Mouse (Mus musculus) lung, postnatal 0 days (tissue): Measurements from ENCODE around the gene Olfr1052. TPM values are rescaled to one million over a fixed set of nuclear protein-coding genes. Genes with fewer than 3 reads are reported as not detected.
"Not testable (repeated sequence)": the region's sequence is repeated elsewhere in the genome, so short reads cannot be mapped to it uniquely, and the experiment has no call there.

Experiments
- ATAC-seq: fragments of 200-750 bp; cut with Nextera tagmentation; 2 replicates; pipeline ENCODE4 v1.8.0; 2017; ENCODE audit warnings: moderate library complexity
- DNase-seq: peaks from one replicate; pipeline ENCODE4 v3.0.0-alpha.2; 2016; ENCODE audit warnings: low spot score
- H3K27ac ChIP-seq: fragments of 300-500 bp; sonication (generic); 2 replicates; pipeline ENCODE4 v1.5.1; 2014; ENCODE audit warnings: antibody characterized with exemption, mild to moderate bottlenecking, low read length, mixed read lengths
- H3K27me3 ChIP-seq: fragments of 300-500 bp; sonication (generic); replicated peaks from 2 replicates; pipeline ENCODE4 v1.6.1; 2014; ENCODE audit warnings: low read length, mixed read lengths; ENCODE audit not compliant: insufficient read depth
- H3K36me3 ChIP-seq: fragments of 300-500 bp; sonication (generic); 2 replicates; pipeline ENCODE4 v1.6.1; 2014; ENCODE audit warnings: low read length, mixed read lengths; ENCODE audit not compliant: insufficient read depth
- H3K4me1 ChIP-seq: fragments of 300-500 bp; sonication (generic); 2 replicates; pipeline ENCODE4 v1.6.1; 2014; ENCODE audit warnings: antibody characterized with exemption, low read depth, low read length, mixed read lengths; ENCODE audit not compliant: insufficient read depth
- H3K4me2 ChIP-seq: fragments of 300-500 bp; sonication (generic); replicated peaks from 2 replicates; pipeline ENCODE4 v1.6.1; 2014; ENCODE audit warnings: low read depth, mild to moderate bottlenecking, low read length, moderate library complexity, mixed read lengths
- H3K4me3 ChIP-seq: fragments of 300-500 bp; sonication (generic); 2 replicates; pipeline ENCODE4 v1.5.1; 2014; ENCODE audit warnings: low read depth, low read length
- H3K9ac ChIP-seq: fragments of 300-500 bp; sonication (generic); replicated peaks from 2 replicates; pipeline ENCODE4 v1.6.1; 2014; ENCODE audit warnings: low read depth, mild to moderate bottlenecking
- H3K9me3 ChIP-seq: fragments of 300-500 bp; sonication (generic); 2 replicates; pipeline ENCODE4 v1.6.1; 2016; ENCODE audit warnings: low read length, mixed read lengths
- CTCF ChIP-seq: IDR thresholded peaks from 2 replicates; pipeline ENCODE4 v1.5.1; 2016; ENCODE audit warnings: antibody characterized with exemption, mild to moderate bottlenecking
- EP300 ChIP-seq: IDR thresholded peaks from 2 replicates; pipeline ENCODE4 v1.6.1; 2016; ENCODE audit warnings: antibody characterized with exemption, mild to moderate bottlenecking, control low read depth
- WGBS: fragments of 180-500 bp; shearing (Covaris S2); extraction: QIAGEN DNeasy Blood & Tissue Kit; methylation state at CpG from one replicate; pipeline ENCODE4 v1.1.7; 2014; 5-methylcytosine and 5-hydroxymethylcytosine counted together
- polyA plus RNA-seq: library from polyadenylated mRNA; unstranded; fragments of >200 nt; fragmentation: Nextera tagmentation; extraction: Ambion mirVana; gene quantifications from 2 replicates; pipeline ENCODE4 v1.2.1, GENCODE M21; 2015

Gene Olfr1052
- not detected in 2 replicates for polyA plus RNA-seq

DNA sequence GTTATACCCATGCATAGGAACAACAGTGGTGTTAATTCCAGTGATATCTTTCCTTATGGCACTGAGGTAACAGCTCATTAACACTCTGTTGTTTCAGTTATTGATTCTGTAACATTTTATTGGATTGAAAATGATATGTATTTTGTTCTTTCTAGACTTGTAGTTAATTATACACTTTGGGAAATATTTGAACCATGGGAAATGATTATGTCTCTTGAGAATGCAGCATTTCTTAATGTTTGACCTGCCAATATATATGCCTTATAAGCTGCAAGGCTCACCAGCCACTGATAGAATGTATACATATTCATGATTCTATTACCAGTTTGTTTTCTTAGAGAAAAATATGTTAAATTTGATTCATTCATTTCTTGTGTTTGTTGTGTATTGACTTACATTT lies at the start of gene Olfr1052:
Gene Olfr1052 (plus strand): TSS at position 301 of the 400 bp plus-strand sequence.
- Histone ChIP-seq H3K9me3 (no peaks in the 10 kb centered on the region), H3K27ac (no peak within 1 kb of the TSS), H3K27me3 (no peaks in the 10 kb centered on the region), H3K4me3 (no peak within 1 kb of the TSS), H3K9ac (no peak within 1 kb of the TSS), H3K4me2 (no peak within 1 kb of the TSS), H3K4me1 (no peaks in the 10 kb centered on the region), H3K36me3 (no peaks in the 10 kb centered on the region)
- TF ChIP-seq CTCF (no peak), EP300 (no peak)
- ATAC-seq (no peak), DNase-seq (no peak)

DNA sequence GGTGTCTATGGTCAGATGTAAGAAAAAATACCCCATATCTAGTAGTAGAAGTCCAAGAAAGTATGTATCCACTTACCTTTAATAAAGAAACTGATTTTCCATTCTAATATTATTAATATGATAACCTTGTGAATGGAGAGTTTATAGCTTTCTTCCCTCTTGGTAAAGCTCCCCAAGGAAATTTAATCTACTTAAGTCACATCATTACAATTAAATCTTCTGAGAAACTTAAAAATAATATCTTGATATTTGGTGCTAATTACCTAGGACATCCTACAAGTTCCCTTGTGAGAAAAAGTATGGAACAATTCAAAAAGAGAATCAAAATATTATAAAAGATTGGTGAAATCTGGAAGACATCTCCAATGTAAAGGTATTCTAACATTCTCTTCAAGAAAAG lies 34.0 kb upstream of the Olfr1052 start, which contains the start of gene Olfr1049:
Gene Olfr1049 (minus strand): TSS at position 101 of the 400 bp plus-strand sequence.
- H3K4me2 ChIP-seq, H3K9ac ChIP-seq, DNase-seq, H3K27me3 ChIP-seq, H3K4me3 ChIP-seq, H3K9me3 ChIP-seq, ATAC-seq, H3K36me3 ChIP-seq, H3K4me1 ChIP-seq, H3K27ac ChIP-seq: not testable (repeated sequence)

DNA sequence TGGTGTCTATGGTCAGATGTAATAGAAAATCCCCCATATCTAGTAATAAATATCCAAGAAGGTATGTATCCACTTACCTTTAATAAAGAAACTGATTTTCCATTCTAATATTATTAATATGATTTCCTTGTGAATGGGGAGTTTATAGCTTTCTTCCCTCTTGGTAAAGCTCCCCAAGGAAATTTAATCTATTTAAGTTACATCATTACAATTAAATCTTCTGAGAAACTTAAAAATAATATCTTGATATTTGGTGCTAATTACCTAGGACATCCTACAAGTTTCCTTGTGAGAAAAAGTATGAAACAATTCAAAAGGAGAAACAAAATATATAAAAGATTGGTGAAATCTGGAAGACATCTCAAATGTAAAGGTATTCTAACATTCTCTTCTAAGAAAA lies 13.3 kb upstream of the Olfr1052 start, which contains the start of gene Olfr1051:
Gene Olfr1051 (minus strand): TSS at position 101 of the 400 bp plus-strand sequence.
- not testable (repeated sequence) for H3K4me3 ChIP-seq, DNase-seq, H3K9me3 ChIP-seq, H3K4me2 ChIP-seq, H3K27ac ChIP-seq, H3K36me3 ChIP-seq, H3K4me1 ChIP-seq, H3K27me3 ChIP-seq, ATAC-seq, H3K9ac ChIP-seq

GRCm38 (mm10) chr2:86315184-86315583 lies 22.9 kb downstream of the Olfr1052 start, which contains the start of gene Olfr1053:
Gene Olfr1053 (minus strand): TSS chr2:86315284.
- no peak for ATAC-seq
- 51% methylated on average over 3 of the region's 3 CpGs for WGBS
- TF ChIP-seq EP300 (no peak), CTCF (no peak)

DNA sequence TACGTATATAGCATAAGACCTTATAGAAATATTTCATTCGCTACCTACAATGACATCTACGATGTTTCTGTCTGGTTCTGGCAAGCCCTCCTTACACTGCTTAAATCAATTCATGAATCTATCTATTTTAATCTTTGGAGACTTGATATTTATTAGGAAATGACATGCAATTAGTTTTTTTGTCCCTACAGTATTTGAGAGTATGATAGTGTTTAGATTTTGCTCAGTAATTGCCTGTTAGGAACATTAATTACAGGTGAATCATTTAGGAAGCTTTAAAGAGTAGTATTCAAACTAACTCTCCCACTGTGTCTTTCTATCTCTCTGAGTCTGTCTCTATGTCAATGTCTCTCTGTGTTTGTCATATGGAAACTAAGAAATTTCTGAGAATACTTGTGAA lies 43.1 kb downstream of the Olfr1052 start, which contains the start of gene Olfr1054:
Gene Olfr1054 (minus strand): TSS at position 101 of the 400 bp plus-strand sequence.
- TF ChIP-seq EP300 (no peak), CTCF (no peak)
- H3K27ac ChIP-seq, result no peak within 1 kb of the TSS
- no peaks in the 10 kb centered on the region for H3K4me1 ChIP-seq
- no peaks in the 10 kb centered on the region for H3K27me3 ChIP-seq
- ATAC-seq (no peak), DNase-seq (no peak)
- WGBS, result 82% methylated on average over 3 of the region's 3 CpGs
- no peak within 1 kb of the TSS for H3K4me3 ChIP-seq
- H3K4me2 ChIP-seq, result no peak within 1 kb of the TSS
- H3K9ac ChIP-seq, result no peak within 1 kb of the TSS
- no peaks in the 10 kb centered on the region for H3K36me3 ChIP-seq
- no peaks in the 10 kb centered on the region for H3K9me3 ChIP-seq

More at GRCm38 (mm10) chr2:86315184-86315583, 22.9 kb downstream of the Olfr1052 start, which contains the start of gene Olfr1053:
- DNase-seq, result no peak
- no peak within 1 kb of the TSS for H3K4me2 ChIP-seq
- no peak within 1 kb of the TSS for H3K27ac ChIP-seq
- no peaks in the 10 kb centered on the region for H3K4me1 ChIP-seq
- no peak within 1 kb of the TSS for H3K4me3 ChIP-seq
- no peaks in the 10 kb centered on the region for H3K9me3 ChIP-seq
- no peak within 1 kb of the TSS for H3K9ac ChIP-seq
- H3K36me3 ChIP-seq, result no peaks in the 10 kb centered on the region
- H3K27me3 ChIP-seq, result no peaks in the 10 kb centered on the region

Other genes starting within 250 kb of the Olfr1052 start
- 0.06 TPM in 1 of 2 replicates, not detected in the other for gene Olfr1034, start 246.6 kb upstream of the Olfr1052 start, polyA plus RNA-seq
- not detected in 2 replicates for gene Olfr1036, start 218.5 kb upstream of the Olfr1052 start, polyA plus RNA-seq
- not detected in 2 replicates for gene Olfr1037, start 205.1 kb upstream of the Olfr1052 start, polyA plus RNA-seq
- gene Olfr1039, start 156.5 kb upstream of the Olfr1052 start, polyA plus RNA-seq, result not detected in 2 replicates
- gene Olfr1040, start 145.7 kb upstream of the Olfr1052 start, polyA plus RNA-seq, result not detected in 2 replicates
- not detected in 2 replicates for gene Olfr1042, start 130.6 kb upstream of the Olfr1052 start, polyA plus RNA-seq
- not detected in 2 replicates for gene Olfr1043, start 124.9 kb upstream of the Olfr1052 start, polyA plus RNA-seq
- not detected in 2 replicates for gene Olfr1044, start 114.6 kb upstream of the Olfr1052 start, polyA plus RNA-seq
- not detected in 2 replicates for gene Olfr52, start 106.8 kb upstream of the Olfr1052 start, polyA plus RNA-seq
- not detected in 2 replicates for gene Olfr1045, start 89.4 kb upstream of the Olfr1052 start, polyA plus RNA-seq
- gene Olfr1046, start 73.1 kb upstream of the Olfr1052 start, polyA plus RNA-seq, result not detected in 2 replicates
- gene Olfr1047, start 61.1 kb upstream of the Olfr1052 start, polyA plus RNA-seq, result not detected in 2 replicates
- not detected in 2 replicates for gene Olfr1048, start 52.2 kb upstream of the Olfr1052 start, polyA plus RNA-seq
- not detected in 2 replicates for gene Olfr1049, start 34.1 kb upstream of the Olfr1052 start, polyA plus RNA-seq
- gene Olfr1051, start 13.4 kb upstream of the Olfr1052 start, polyA plus RNA-seq, result not detected in 2 replicates
- gene Olfr1053, start 22.8 kb downstream of the Olfr1052 start, polyA plus RNA-seq, result not detected in 2 replicates
- not detected in 2 replicates for gene Olfr1054, start 43.0 kb downstream of the Olfr1052 start, polyA plus RNA-seq
- not detected in 2 replicates for gene Olfr1055, start 57.8 kb downstream of the Olfr1052 start, polyA plus RNA-seq
- not detected in 2 replicates for gene Olfr1056, start 70.0 kb downstream of the Olfr1052 start, polyA plus RNA-seq
- gene Olfr1057, start 85.9 kb downstream of the Olfr1052 start, polyA plus RNA-seq, result not detected in 2 replicates
- not detected in 2 replicates for gene Olfr1058, start 96.1 kb downstream of the Olfr1052 start, polyA plus RNA-seq
- gene Olfr1061, start 121.6 kb downstream of the Olfr1052 start, polyA plus RNA-seq, result not detected in 2 replicates
- not detected in 2 replicates for gene Olfr1062, start 134.3 kb downstream of the Olfr1052 start, polyA plus RNA-seq
- gene Olfr1065, start 158.1 kb downstream of the Olfr1052 start, polyA plus RNA-seq, result not detected in 2 replicates
- gene Olfr1066, start 163.8 kb downstream of the Olfr1052 start, polyA plus RNA-seq, result not detected in 2 replicates
- not detected in 2 replicates for gene Olfr228, start 194.9 kb downstream of the Olfr1052 start, polyA plus RNA-seq
- gene Olfr1076, start 216.0 kb downstream of the Olfr1052 start, polyA plus RNA-seq, result not detected in 2 replicates